Mouse (Mus musculus) spleen, adult 2 months (tissue): Measurements from ENCODE around the gene Ces1d. TPM values are rescaled to one million over a fixed set of nuclear protein-coding genes. Genes with fewer than 3 reads are reported as not detected.

Experiments
- DNase-seq, 2 experiments: peaks; one replicate each; pipeline versions ENCODE4 v3.0.0 to v3.0.0-alpha.2; 2012 to 2021; ENCODE audit warnings: low spot score in 2 of 2, low read depth in 1 of 2
- H3K27ac ChIP-seq: fragments of 200-500 bp; 2 replicates; pipeline ENCODE4 v1.5.1; 2012; ENCODE audit warnings: low read length, inconsistent platforms; ENCODE audit not compliant: insufficient read depth
- H3K27me3 ChIP-seq: fragments of 200-500 bp; 2 replicates; pipeline ENCODE4 v1.6.1; 2012; ENCODE audit warnings: mild to moderate bottlenecking, moderate library complexity, low read length, inconsistent platforms; ENCODE audit not compliant: control insufficient read depth, insufficient read depth
- H3K36me3 ChIP-seq: fragments of 200-500 bp; 2 replicates; pipeline ENCODE4 v1.6.1; 2012; ENCODE audit warnings: mild to moderate bottlenecking, low read length, inconsistent platforms; ENCODE audit not compliant: control insufficient read depth, insufficient read depth
- H3K4me1 ChIP-seq: fragments of 200-500 bp; 2 replicates; pipeline ENCODE4 v1.6.1; 2011; ENCODE audit warnings: inconsistent platforms; ENCODE audit not compliant: control insufficient read depth, insufficient read depth, insufficient read length
- H3K4me3 ChIP-seq: fragments of 200-500 bp; 2 replicates; pipeline ENCODE4 v1.5.1; 2011; ENCODE audit warnings: mild to moderate bottlenecking, inconsistent platforms; ENCODE audit not compliant: insufficient read depth, insufficient read length; ENCODE audit errors: extremely low read depth
- CTCF ChIP-seq: fragments of 200-500 bp; IDR thresholded peaks from 2 replicates; pipeline ENCODE4 v1.5.1; 2011; ENCODE audit warnings: mild to moderate bottlenecking, inconsistent platforms; ENCODE audit not compliant: insufficient read depth, insufficient read length, insufficient replicate concordance; ENCODE audit errors: extremely low read depth
- POLR2A ChIP-seq: fragments of 200-500 bp; IDR thresholded peaks from 2 replicates; pipeline ENCODE4 v1.6.1; 2011; ENCODE audit warnings: low read depth, low read length, inconsistent platforms
- WGBS: fragments of 180-500 bp; shearing (Covaris S2); methylation state at CpG from one replicate; pipeline ENCODE4 v1.1.7; 2018; 5-methylcytosine and 5-hydroxymethylcytosine counted together
- polyA plus RNA-seq: library from polyadenylated mRNA; depleted of rRNA; stranded (reverse); fragments of >200 nt; gene quantifications from 2 replicates; pipeline ENCODE4 v1.2.3, GENCODE M21; 2012

Gene Ces1d
- polyA plus RNA-seq, 1 experiment = 2.1 TPM

DNA sequence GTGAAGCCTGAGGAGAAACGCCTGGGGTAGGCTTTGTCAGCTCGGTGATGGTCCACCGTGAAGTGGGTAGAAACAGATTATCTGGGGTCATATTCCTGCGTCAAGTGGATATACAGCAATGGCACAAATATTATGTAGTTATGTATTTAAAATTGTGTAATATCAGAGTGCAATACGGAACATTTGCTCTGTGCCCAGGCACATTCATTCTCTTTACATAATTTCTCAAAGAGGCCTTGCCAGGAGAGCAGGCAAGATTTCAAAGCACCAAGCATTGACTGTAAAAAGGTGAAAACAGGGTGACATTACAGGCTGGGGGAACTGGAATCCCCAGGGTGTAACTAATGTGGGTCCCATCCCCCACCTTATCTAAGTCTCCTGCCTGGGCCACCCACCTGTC, 1.2 kb downstream of the Ces1d start:
- Histone ChIP-seq H3K36me3 (no peaks in the 10 kb centered on the region), H3K27me3 (no peaks in the 10 kb centered on the region), H3K27ac (no peak overlapping the region), H3K4me1 (no peaks in the 10 kb centered on the region), H3K4me3 (no peak overlapping the region)
- TF ChIP-seq POLR2A = no peak
- WGBS = 86% methylated on average over 5 of the region's 5 CpGs
- no peak for DNase-seq

DNA sequence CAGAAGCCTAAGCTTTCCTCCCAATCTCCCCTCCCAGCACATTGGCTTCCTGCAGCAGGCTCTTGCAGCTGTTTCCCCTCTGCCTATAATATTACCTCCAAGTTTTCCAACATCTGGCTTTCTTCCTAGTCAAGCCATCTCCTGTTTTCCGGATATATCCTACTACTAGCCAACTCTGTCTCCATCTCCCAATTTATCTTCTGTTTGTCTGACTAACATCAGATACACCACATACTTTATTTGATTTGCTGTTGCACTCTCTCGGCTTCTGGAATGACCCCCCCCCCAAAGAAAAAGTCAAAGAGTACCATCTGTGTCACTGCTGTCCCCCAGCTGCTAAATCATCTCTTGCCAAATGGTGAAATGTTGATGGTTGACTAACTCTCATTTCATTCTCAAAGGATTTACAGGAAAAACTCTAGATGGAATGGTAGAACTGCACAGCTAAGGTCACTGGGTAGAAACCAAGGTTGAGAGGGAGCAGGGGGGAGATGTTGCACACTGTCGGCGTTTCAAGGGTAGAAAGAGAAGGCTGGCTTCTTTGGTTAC, 17.0 kb downstream of the Ces1d start:
- no peak overlapping the region for H3K4me3 ChIP-seq
- WGBS = 79% methylated on average over 4 of the region's 4 CpGs
- no peak for DNase-seq
- no peak overlapping the region for H3K27ac ChIP-seq
- TF ChIP-seq CTCF (no peak), POLR2A (no peak)
- H3K36me3 ChIP-seq = no peaks in the 10 kb centered on the region
- no peaks in the 10 kb centered on the region for H3K4me1 ChIP-seq
- no peaks in the 10 kb centered on the region for H3K27me3 ChIP-seq

DNA sequence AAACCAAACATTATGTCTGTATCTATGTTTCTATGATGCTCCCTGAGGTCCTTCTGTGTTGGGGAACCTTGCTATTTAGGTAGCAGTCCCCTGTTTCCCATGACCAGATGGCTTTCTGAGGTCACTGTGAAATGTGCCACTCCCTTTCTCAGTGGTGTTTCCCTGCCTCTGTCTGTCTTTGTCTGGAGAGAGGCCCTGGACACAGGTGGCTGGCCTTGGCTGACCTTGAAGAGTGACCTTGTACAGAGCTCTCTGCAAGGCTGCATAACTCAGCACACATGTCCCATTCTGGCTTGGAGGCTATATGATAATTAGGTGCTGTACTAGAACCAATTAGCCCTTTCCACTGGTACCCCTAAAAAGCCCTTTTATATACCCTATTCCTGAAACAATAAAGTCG, 21.0 kb downstream of the Ces1d start:
- Histone ChIP-seq H3K27me3 (no peaks in the 10 kb centered on the region), H3K4me1 (no peaks in the 10 kb centered on the region), H3K4me3 (no peak overlapping the region), H3K36me3 (no peaks in the 10 kb centered on the region), H3K27ac (no peak overlapping the region)
- WGBS = 47% methylated on average over 1 of the region's 1 CpGs
- no peak for TF ChIP-seq POLR2A
- TF ChIP-seq CTCF = no peak
- no peak for DNase-seq

DNA sequence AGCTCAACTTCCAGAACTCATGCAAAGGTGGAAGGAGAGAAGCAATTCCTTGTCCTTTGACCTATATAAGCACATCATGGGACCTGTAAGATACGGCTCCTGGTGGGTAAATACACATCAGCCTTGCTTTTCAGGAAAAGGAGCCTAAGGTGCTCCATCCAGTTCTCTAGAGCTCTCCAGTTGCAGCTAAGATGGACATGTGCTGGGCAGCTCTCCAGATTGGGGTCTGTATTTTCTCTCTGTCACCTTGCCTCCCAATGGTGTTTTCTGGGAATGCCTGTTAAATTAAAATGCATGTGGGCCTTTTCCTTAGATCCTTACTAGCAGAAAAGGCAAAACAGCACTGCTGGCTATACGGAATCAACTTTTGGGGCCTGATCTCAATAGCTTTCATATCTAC, 23.1 kb downstream of the Ces1d start:
- Histone ChIP-seq H3K4me1 (no peaks in the 10 kb centered on the region), H3K36me3 (no peaks in the 10 kb centered on the region)
- WGBS = 82% methylated on average over 2 of the region's 2 CpGs

DNA sequence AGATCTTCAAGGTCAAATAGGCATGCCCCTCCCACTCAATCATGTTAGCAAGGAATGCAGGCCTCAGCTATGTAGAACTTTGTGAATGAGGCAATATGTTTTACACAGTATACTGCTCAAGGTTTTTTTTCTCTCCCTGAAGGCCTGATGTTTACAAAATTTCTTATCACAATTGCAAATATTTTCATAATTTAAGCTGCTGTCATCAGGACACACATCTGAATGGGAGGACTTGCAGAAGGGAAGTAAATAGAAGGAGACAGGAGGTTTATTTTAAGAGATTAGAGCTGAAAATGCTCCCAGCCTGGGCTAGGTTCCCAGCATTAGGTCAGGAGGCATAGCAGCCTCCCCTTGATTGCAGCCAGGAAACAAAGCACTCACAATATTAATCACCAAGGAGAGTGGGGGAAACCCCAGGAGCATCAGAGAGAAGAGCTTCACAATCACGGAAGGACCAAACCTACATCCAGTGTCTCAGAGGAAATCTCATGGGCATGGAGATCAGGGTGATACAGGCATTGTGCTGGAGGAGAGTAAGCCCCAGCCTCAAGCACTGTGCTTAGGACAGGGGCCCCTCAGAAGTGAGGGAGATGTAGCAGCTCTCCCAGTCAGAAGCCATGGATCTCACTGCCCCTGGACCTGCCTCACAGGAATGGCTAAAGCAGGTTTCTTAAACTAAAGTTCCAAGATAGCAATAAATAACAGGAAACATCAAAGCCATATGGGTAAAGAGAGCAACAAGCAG, 25.6 kb downstream of the Ces1d start:
- no peaks in the 10 kb centered on the region for H3K36me3 ChIP-seq
- 61% methylated on average over 1 of the region's 1 CpGs for WGBS
- no peaks in the 10 kb centered on the region for H3K27me3 ChIP-seq
- no peak overlapping the region for H3K27ac ChIP-seq
- H3K4me1 ChIP-seq = no peaks in the 10 kb centered on the region
- TF ChIP-seq CTCF = no peak
- no peak for TF ChIP-seq POLR2A
- no peak overlapping the region for H3K4me3 ChIP-seq
- no peak for DNase-seq

More for the DNA sequence above, 23.1 kb downstream of the Ces1d start:
- H3K27me3 ChIP-seq = no peaks in the 10 kb centered on the region
- TF ChIP-seq CTCF (no peak), POLR2A (no peak)
- DNase-seq = no peak
- H3K27ac ChIP-seq = no peak overlapping the region
- no peak overlapping the region for H3K4me3 ChIP-seq

DNA sequence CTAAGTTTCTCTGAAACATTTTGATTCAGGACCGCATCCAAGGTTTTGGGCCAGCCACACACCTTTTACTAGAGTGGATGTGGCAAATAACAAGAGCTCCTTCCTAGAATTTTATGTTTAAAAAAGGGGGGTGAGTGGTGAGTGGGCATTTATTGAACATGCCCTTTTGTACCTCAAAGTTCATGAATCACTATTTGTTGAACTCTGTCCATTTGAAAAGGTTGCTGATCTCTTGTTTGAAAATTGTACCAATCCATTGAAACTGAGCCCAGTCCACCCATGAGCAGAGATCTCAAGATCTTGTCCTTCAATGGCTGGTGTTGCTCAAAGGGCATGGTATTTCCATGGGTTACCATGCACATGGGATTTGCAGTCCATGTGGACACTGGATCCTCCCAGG, 34.3 kb downstream of the Ces1d start:
- Histone ChIP-seq H3K27ac (no peak overlapping the region), H3K4me3 (no peak overlapping the region), H3K36me3 (no peaks in the 10 kb centered on the region), H3K4me1 (no peaks in the 10 kb centered on the region), H3K27me3 (no peaks in the 10 kb centered on the region)
- WGBS = 90% methylated on average over 1 of the region's 1 CpGs
- TF ChIP-seq CTCF = no peak
- DNase-seq = no peak

DNA sequence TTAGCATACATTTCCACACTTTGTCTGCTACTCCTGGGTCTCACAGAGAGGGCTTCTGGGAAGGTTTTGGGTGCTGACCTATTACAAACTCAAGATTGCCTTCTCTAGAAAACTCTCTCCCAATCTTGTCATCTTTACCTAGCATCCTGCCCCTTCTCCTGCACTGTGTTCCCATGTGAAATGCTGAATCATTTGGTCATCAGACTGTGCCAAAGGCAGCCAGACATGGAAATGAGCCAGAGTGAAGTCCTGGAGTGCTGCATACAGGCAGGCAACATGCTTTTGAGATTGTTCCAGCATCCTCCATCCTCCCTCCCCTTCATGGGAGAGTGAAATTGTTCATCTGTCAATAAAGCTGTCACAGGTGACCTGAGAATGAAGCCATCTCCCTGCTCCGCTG, 46.2 kb downstream of the Ces1d start:
- WGBS = 88% methylated on average over 1 of the region's 1 CpGs
- H3K36me3 ChIP-seq = no peaks in the 10 kb centered on the region
- H3K4me1 ChIP-seq = no peaks in the 10 kb centered on the region
- no peaks in the 10 kb centered on the region for H3K27me3 ChIP-seq
- H3K4me3 ChIP-seq = no peak overlapping the region
- DNase-seq = no peak
- TF ChIP-seq CTCF = no peak
- TF ChIP-seq POLR2A = no peak
- no peak overlapping the region for H3K27ac ChIP-seq
